Mouse (Mus musculus) limb, embryonic 12.5 days (tissue): ENCODE data around the gene Lingo1. TPM values are rescaled to one million over a fixed set of nuclear protein-coding genes. Genes with fewer than 3 reads are reported as not detected.

Source experiments
- ATAC-seq: fragments of 200-750 bp; cut with Nextera tagmentation; 2 replicates; pipeline ENCODE4 v1.8.0; 2017; ENCODE audit warnings: low read depth, moderate TSS enrichment; ENCODE audit not compliant: insufficient number of reproducible peaks, insufficient read depth, low FRiP score, low TSS enrichment
- H3K27ac ChIP-seq: fragments of 300-500 bp; sonication (generic); 2 replicates; pipeline ENCODE4 v1.5.1; 2016; ENCODE audit warnings: mild to moderate bottlenecking, moderate library complexity
- H3K27me3 ChIP-seq: fragments of 300-500 bp; sonication (generic); 2 replicates; pipeline ENCODE4 v1.6.1; 2016; ENCODE audit warnings: mild to moderate bottlenecking, moderate library complexity
- H3K36me3 ChIP-seq: fragments of 300-500 bp; sonication (generic); 2 replicates; pipeline ENCODE4 v1.6.1; 2016; ENCODE audit warnings: mild to moderate bottlenecking, moderate library complexity
- H3K4me1 ChIP-seq: fragments of 300-500 bp; sonication (generic); replicated peaks from 2 replicates; pipeline ENCODE4 v1.6.1; 2016
- H3K4me2 ChIP-seq: fragments of 300-500 bp; sonication (generic); 2 replicates; pipeline ENCODE4 v1.6.1; 2016; ENCODE audit warnings: mild to moderate bottlenecking, moderate library complexity
- H3K4me3 ChIP-seq: fragments of 300-500 bp; sonication (generic); replicated peaks from 2 replicates; pipeline ENCODE4 v1.5.1; 2016; ENCODE audit warnings: mild to moderate bottlenecking
- H3K9ac ChIP-seq: fragments of 300-500 bp; sonication (generic); replicated peaks from 2 replicates; pipeline ENCODE4 v1.6.1; 2016; ENCODE audit warnings: mild to moderate bottlenecking, moderate library complexity
- H3K9me3 ChIP-seq: fragments of 300-500 bp; sonication (generic); 2 replicates; pipeline ENCODE4 v1.6.1; 2016; ENCODE audit warnings: mild to moderate bottlenecking, moderate library complexity
- WGBS: fragments of 180-500 bp; shearing (Covaris S2); methylation state at CpG from one replicate; pipeline ENCODE4 v1.1.7; 2016; 5-methylcytosine and 5-hydroxymethylcytosine counted together
- polyA plus RNA-seq: library from polyadenylated mRNA; unstranded; fragments of >200 nt; fragmentation: Nextera tagmentation; extraction: Ambion mirVana; gene quantifications from 2 replicates; pipeline ENCODE4 v1.2.1, GENCODE M21; 2016

Gene Lingo1
- polyA plus RNA-seq, 1 experiment from 2014 or later = 2.1 TPM

DNA sequence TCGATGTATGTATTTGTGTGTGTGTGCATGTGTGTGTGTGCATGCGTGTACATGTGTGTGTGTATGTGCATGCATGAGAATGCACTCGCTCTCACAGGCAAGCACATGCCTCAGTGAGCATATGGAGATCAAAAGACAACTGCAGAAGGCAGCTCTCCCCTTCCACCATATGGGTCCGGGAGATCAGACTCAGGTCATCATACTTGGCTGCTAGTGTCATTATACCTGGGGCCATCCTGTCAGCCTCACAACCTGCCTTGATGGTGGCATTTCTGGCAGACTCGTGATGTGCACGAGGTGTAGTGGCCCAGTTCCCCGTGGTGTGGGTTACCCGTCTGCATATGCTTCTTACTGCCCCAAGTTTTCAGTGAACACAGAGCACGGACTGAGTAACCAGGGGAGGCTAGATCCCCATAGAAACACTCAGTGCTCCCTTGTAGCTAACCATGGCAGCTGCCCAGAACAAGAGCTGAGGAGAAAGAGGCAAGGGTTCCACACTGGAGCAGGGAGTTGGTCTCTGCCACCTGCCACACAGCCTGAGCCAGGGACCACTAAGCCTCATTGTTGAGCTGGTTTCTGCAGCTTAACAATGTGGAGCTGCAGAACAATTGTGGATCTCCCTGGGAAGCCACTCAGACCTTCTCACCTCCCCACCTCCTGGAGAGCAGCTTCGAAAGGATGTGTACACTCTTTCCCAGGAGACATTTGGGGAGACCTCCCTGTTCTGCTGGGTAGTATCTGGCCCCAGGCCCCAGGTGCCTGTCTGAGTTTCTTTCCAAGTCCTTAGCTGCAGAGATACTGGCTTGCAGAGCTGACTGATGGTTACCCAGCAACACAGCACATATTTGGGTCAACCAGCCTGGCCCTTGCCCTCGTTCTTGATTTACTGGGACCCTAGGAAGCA is 212.9 kb downstream of the Lingo1 start:
- Histone ChIP-seq H3K36me3 (no peaks in the 10 kb centered on the region), H3K4me3 (no peak overlapping the region), H3K27ac (no peak overlapping the region), H3K9ac (no peak overlapping the region), H3K9me3 (no peaks in the 10 kb centered on the region), H3K27me3 (peaks cover 15% of the 10 kb centered on the region; the same call in 1 of the 2 replicates), H3K4me1 (peaks cover 13% of the 10 kb centered on the region), H3K4me2 (no peak overlapping the region)
- WGBS = 65% methylated on average over 11 of the region's 11 CpGs
- no peak for ATAC-seq

DNA sequence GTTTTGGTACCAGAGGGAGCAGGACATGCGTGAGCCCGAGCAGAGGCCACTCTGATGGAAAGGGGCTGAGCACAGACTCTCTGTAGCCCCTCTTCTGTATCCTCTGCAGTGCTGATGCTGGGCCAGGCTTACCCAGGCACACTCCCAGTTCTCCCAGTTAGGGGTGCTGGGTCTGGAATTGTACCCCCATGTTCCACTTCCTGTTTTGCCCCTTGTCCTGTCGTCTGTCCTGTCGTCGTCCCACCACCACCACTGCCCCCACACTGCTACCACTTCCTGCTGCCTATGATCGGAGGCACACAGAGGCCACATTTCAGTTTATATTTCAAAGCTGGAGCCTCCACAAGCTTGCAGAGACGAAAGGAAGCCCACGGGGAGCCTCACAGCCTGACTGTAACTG is 213.6 kb downstream of the Lingo1 start:
- H3K9me3 ChIP-seq = no peaks in the 10 kb centered on the region
- no peak overlapping the region for H3K9ac ChIP-seq
- no peak overlapping the region for H3K4me2 ChIP-seq
- peaks cover 15% of the 10 kb centered on the region; the same call in 1 of the 2 replicates for H3K27me3 ChIP-seq
- WGBS = 56% methylated on average over 8 of the region's 8 CpGs
- no peak overlapping the region for H3K4me3 ChIP-seq
- peaks cover 13% of the 10 kb centered on the region for H3K4me1 ChIP-seq
- ATAC-seq = no peak
- H3K27ac ChIP-seq = no peak overlapping the region
- H3K36me3 ChIP-seq = no peaks in the 10 kb centered on the region

DNA sequence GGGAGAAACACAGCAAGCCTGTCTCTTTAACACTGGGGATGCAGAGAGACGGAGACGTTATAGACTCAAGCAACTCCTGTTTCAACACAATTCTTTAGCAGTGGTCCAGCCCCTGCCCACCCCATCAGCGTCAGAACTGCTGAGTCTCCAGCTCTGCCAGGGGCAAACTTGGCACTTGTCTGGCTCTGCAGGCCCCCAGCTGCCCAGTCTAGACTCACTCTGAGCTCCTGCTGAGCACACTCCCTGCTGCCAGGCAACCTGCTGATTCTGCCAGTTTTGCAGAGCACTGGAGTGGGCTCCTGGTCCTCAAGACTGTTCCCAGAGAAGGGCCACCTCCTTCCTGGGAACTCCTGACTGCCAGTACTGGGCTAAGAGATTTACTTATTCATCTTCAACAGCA is 214.6 kb downstream of the Lingo1 start:
- no peak for ATAC-seq
- no peak overlapping the region for H3K4me3 ChIP-seq
- WGBS = 28% methylated on average over 3 of the region's 3 CpGs

DNA sequence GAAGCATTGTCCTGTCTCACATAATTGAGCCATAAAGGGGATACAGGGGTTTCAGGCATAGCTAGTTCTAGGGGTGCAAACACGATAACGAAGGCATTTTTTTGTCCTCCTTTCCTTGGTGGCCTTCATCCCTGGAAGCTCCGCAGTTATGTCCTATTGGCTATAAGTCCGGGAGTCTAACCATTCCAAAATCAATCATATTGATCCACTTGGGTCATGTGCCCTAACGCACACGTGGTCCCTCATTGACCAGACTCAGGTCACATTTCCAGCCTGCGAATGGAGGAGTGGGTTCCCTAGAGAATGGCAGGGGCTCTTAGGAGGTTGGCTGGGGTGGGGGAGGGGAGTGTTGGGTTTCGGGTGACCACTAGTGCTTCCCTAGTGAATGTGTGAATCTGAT is 215.3 kb downstream of the Lingo1 start:
- WGBS = 66% methylated on average over 8 of the region's 8 CpGs
- H3K4me2 ChIP-seq = no peak overlapping the region
- H3K9me3 ChIP-seq = no peaks in the 10 kb centered on the region
- peaks cover 13% of the 10 kb centered on the region for H3K4me1 ChIP-seq
- ATAC-seq = no peak
- no peak overlapping the region for H3K4me3 ChIP-seq
- H3K9ac ChIP-seq = no peak overlapping the region
- no peaks in the 10 kb centered on the region for H3K36me3 ChIP-seq
- H3K27me3 ChIP-seq = peaks cover 18% of the 10 kb centered on the region; the same call in 1 of the 2 replicates
- no peak overlapping the region for H3K27ac ChIP-seq

More for the DNA sequence above, 214.6 kb downstream of the Lingo1 start:
- Histone ChIP-seq H3K9me3 (no peaks in the 10 kb centered on the region), H3K27ac (no peak overlapping the region), H3K27me3 (peaks cover 18% of the 10 kb centered on the region; the same call in 1 of the 2 replicates), H3K4me2 (no peak overlapping the region), H3K4me1 (peaks cover 13% of the 10 kb centered on the region), H3K36me3 (no peaks in the 10 kb centered on the region), H3K9ac (no peak overlapping the region)

DNA sequence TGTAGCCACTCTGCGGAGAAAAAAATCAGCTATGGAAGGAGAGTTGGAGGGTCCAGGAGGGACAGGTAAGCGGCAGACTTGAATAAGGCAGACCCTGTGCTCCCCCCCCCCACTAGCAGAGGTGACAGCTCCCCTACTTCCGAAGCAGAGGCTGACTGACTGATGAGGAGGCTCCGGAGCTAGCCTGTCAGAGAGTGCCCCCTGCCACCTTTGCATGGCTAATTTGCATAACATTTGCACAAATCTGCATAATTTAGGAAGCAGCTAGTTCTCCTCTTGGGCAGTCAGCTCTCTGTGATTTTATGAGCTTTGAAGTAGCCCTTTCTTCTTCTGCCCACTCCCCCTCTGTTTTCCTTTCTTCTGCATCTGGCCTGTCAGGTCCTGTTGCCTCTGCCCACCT is 216.2 kb downstream of the Lingo1 start:
- 13% methylated on average over 4 of the region's 4 CpGs for WGBS
- H3K27ac ChIP-seq = no peak overlapping the region
- no peak for ATAC-seq
- no peaks in the 10 kb centered on the region for H3K9me3 ChIP-seq
- no peaks in the 10 kb centered on the region for H3K36me3 ChIP-seq
- no peak overlapping the region for H3K4me3 ChIP-seq
- H3K4me1 ChIP-seq = peaks cover 8% of the 10 kb centered on the region; the same call in 1 of the 2 replicates
- H3K4me2 ChIP-seq = no peak overlapping the region
- no peak overlapping the region for H3K9ac ChIP-seq
- H3K27me3 ChIP-seq = peaks cover 14% of the 10 kb centered on the region; the same call in 1 of the 2 replicates

DNA sequence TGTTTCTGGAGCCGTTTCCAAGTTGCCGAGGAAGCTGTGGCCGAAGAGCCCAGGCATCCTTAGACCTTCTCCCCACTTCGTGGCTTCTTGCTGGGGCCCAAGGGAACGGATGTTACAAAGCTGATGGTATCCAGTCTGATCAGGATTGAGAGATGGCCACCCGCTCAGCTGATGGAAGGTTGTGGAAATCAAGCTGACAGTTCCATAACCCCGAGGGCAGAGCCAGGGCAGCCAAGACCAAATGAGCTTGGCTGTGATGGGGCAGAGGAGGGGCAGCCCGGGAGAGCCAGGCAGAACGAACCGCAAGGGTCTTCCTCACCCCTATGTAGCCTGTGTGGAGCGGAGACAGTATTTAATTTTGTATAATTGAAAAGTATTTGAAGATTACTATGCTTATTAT is 218.9 kb downstream of the Lingo1 start:
- H3K9me3 ChIP-seq = no peaks in the 10 kb centered on the region
- H3K4me3 ChIP-seq = no peak overlapping the region
- no peaks in the 10 kb centered on the region for H3K36me3 ChIP-seq
- WGBS = 72% methylated on average over 11 of the region's 11 CpGs
- no peak overlapping the region for H3K4me2 ChIP-seq
- H3K4me1 ChIP-seq = peaks cover 8% of the 10 kb centered on the region; the same call in 1 of the 2 replicates
- ATAC-seq = no peak
- peaks cover 20% of the 10 kb centered on the region for H3K27me3 ChIP-seq
- H3K27ac ChIP-seq = no peak overlapping the region
- no peak overlapping the region for H3K9ac ChIP-seq

DNA sequence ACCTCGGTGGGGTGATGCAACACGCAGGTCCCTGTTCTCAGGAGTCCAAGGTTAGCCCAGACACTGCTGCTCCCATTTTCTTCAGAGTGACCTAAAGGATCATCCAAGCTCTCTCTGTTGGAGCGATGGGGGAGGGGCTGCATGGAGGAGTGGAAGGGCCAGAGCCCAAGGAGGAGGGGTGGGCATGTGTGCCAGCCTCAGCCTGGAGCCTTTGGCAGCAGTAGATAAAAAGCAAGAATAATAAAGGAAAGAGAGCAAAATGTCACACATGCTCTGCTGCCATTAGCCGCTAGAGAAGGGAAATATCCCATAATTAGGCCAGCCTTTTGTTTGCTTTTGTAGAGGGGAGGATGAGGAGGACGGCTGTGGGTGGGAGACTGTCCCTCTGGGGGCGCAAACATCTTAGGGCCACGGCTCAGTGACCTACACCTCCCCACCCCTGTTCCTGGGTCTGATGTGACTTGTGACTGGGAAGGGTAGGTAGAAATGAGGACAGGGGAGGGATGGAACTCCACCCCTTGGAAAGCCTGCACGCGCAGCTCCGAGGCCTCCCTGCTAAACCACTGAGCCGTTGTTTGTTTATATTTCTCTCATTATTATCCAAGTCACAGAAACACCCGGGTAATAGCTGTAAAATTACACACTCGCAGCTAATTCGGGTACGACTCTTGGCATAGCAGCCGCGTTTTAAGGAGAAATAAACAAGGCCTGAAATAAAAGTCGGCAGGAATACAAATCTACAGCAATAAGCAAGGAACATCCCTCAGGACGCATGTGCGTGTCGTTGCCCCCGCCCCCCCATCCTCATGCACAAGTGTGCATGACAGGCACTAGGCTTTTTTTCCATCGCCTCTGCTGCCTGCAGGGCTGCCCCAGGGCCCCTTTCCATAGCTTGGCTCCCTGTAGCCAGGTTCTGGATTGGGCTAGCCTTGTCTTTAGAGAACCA is 223.5 kb downstream of the Lingo1 start:
- Histone ChIP-seq H3K4me2 (0 out of 2 replicates have a peak overlapping the region, but pooled peaks have one; percentile 8), H3K4me1 (no peaks in the 10 kb centered on the region), H3K4me3 (no peak overlapping the region), H3K27ac (no peak overlapping the region), H3K9ac (no peak overlapping the region), H3K27me3 (peaks cover 13% of the 10 kb centered on the region), H3K36me3 (no peaks in the 10 kb centered on the region), H3K9me3 (no peaks in the 10 kb centered on the region)
- ATAC-seq = no peak
- WGBS = 47% methylated on average over 23 of the region's 23 CpGs

Other genes with a start within 250 kb of the Lingo1 start
- gene Odf3l1, start 68.2 kb upstream of the Lingo1 start, polyA plus RNA-seq = 0.52 and 0.53 TPM in 2 replicates
- gene Cspg4, start 68.6 kb upstream of the Lingo1 start, polyA plus RNA-seq = 13.8 and 17.5 TPM in 2 replicates
- 12.2 and 14.1 TPM in 2 replicates for gene Snx33, start 131.9 kb upstream of the Lingo1 start, polyA plus RNA-seq
- 77.9 and 80.1 TPM in 2 replicates for gene Imp3, start 141.0 kb upstream of the Lingo1 start, polyA plus RNA-seq
- gene Snupn, start 154.4 kb upstream of the Lingo1 start, polyA plus RNA-seq = 27.1 and 29.2 TPM in 2 replicates
- gene Ptpn9, start 198.5 kb upstream of the Lingo1 start, polyA plus RNA-seq = 39.2 and 41.7 TPM in 2 replicates